Mouse (Mus musculus): ENCODE results near the gene Grm4.

GRCm38 (mm10) chr17:27559596-27559995 is 38.4 kb upstream of the Grm4 start:
- TF ChIP-seq POLR2A (IDR thresholded peaks at IDR 0.05; ENCODE audit: control insufficient read depth, low read depth, low read length) (no peak), CTCF (IDR thresholded peaks at IDR 0.05; ENCODE audit: control insufficient read depth, insufficient read depth, insufficient replicate concordance, low read depth, low read length) (no peak)
